Mouse (Mus musculus) common myeloid progenitor, adult 5-6 weeks (primary cell): ENCODE measurements around the gene Sco1. TPM values are rescaled to one million over a fixed set of nuclear protein-coding genes. Genes with fewer than 3 reads are reported as not detected.
"Not testable (repeated sequence)": the region's sequence is repeated elsewhere in the genome, so short reads cannot be mapped to it uniquely, and the experiment has no call there.

Experiments
- ATAC-seq: replicated peaks from 2 replicates; pipeline ENCODE4 v1.8.0; 2016; ENCODE audit warnings: low read depth, mild to moderate bottlenecking, moderate TSS enrichment, inconsistent platforms; ENCODE audit not compliant: poor library complexity, severe bottlenecking
- total RNA-seq: library from RNA; stranded (forward); fragments of 200-1000, 187-1606 nt; gene quantifications from 2 replicates; pipeline ENCODE4 v1.2.3, GENCODE M21; 2017

Gene Sco1
- 24.5 and 25.7 TPM in 2 replicates for total RNA-seq

GRCm38 (mm10) chr11:67052321-67052952 is at the start of gene Sco1, which contains the start of gene Adprm:
Sco1 (plus strand) TSS chr11:67052670.
Adprm (minus strand) TSS chr11:67052594.
- peak; percentile 97 for ATAC-seq

GRCm38 (mm10) chr11:67002911-67003310 is 49.6 kb upstream of the Sco1 start:
- peak; percentile 68 for ATAC-seq

- ATAC-seq = no peak
Measured at GRCm38 (mm10) chr11:67007961-67008360, 44.5 kb upstream of the Sco1 start.

- ATAC-seq = no peak
Measured at GRCm38 (mm10) chr11:67008528-67008927, 43.9 kb upstream of the Sco1 start.

- ATAC-seq = peak; percentile 60; the same call in 1 of the 2 replicates
Measured at GRCm38 (mm10) chr11:67010430-67010829, 42.0 kb upstream of the Sco1 start.

GRCm38 (mm10) chr11:67011635-67012034 is 40.8 kb upstream of the Sco1 start:
- ATAC-seq = no peak

- ATAC-seq = peak; percentile 17; the same call in 1 of the 2 replicates
Measured at GRCm38 (mm10) chr11:67017801-67018591, 34.5 kb upstream of the Sco1 start.

- ATAC-seq = no peak
Measured at GRCm38 (mm10) chr11:67019711-67020475, 32.6 kb upstream of the Sco1 start.

GRCm38 (mm10) chr11:67020948-67021347 is 31.5 kb upstream of the Sco1 start:
- ATAC-seq = peak; percentile 49

- no peak for ATAC-seq
Measured at GRCm38 (mm10) chr11:67022354-67023115, 29.9 kb upstream of the Sco1 start.

- not testable (repeated sequence) for ATAC-seq
Measured at GRCm38 (mm10) chr11:67023191-67023590, 29.3 kb upstream of the Sco1 start.

GRCm38 (mm10) chr11:67023802-67024340 is 28.6 kb upstream of the Sco1 start:
- no peak for ATAC-seq

GRCm38 (mm10) chr11:67024867-67025477 is 27.5 kb upstream of the Sco1 start, which contains the start of gene Tmem220:
Tmem220 (plus strand) TSS chr11:67025154.
- ATAC-seq = peak; percentile 97

- ATAC-seq = peak; percentile 65
Measured at GRCm38 (mm10) chr11:67030904-67031602, 21.4 kb upstream of the Sco1 start.

- ATAC-seq = no peak
Measured at GRCm38 (mm10) chr11:67031603-67031915, 20.9 kb upstream of the Sco1 start.

GRCm38 (mm10) chr11:67034775-67035485 is 17.5 kb upstream of the Sco1 start:
- ATAC-seq = no peak

- ATAC-seq = no peak
Measured at GRCm38 (mm10) chr11:67036229-67036628, 16.2 kb upstream of the Sco1 start.

GRCm38 (mm10) chr11:67036892-67037291 is 15.6 kb upstream of the Sco1 start:
- no peak for ATAC-seq
